14 mouse cellular contexts compared by ENCODE assay signal in genomic region chr10:37637001-37637562, GRCm38 (mm10).
DNase-seq lines count a peak whose midpoint lies in the region; ATAC-seq and TF ChIP-seq lines count a peak whose summit lies in the region.
"Had no signal": no experiment of that assay in that cellular context is flagged by ENCODE, and none has a peak within 500 bp of the region (broad histone marks: within the 10 kb centered on the region; RNA-seq: fewer than 3 reads in every experiment).

No protein-coding gene starts in this region.

- no peaks in the 10 kb centered on the region for H3K9me3 ChIP-seq in forebrain, embryonic 10.5 days
- no peaks in the 10 kb centered on the region for H3K9me3 ChIP-seq in forebrain, postnatal 0 days (ENCODE audit: low read length)
- H3K9me3 ChIP-seq in kidney, embryonic 15.5 days (replicated peaks) = no peaks in the 10 kb centered on the region

- H3K27ac ChIP-seq in forebrain, embryonic 10.5 days = peak overlapping the region; percentile 27
- H3K27ac ChIP-seq in forebrain, postnatal 0 days (ENCODE audit: low read depth, low read length) = no peak overlapping the region
- H3K27ac ChIP-seq in kidney, embryonic 15.5 days = no peak overlapping the region

- no peaks in the 10 kb centered on the region for H3K36me3 ChIP-seq in forebrain, embryonic 10.5 days (replicated peaks)
- no peaks in the 10 kb centered on the region for H3K36me3 ChIP-seq in forebrain, postnatal 0 days (ENCODE audit: insufficient read depth)
- H3K36me3 ChIP-seq in kidney, embryonic 15.5 days = no peaks in the 10 kb centered on the region

- no peak overlapping the region for H3K4me3 ChIP-seq in forebrain, embryonic 10.5 days
- no peak overlapping the region for H3K4me3 ChIP-seq in forebrain, postnatal 0 days (ENCODE audit: low read depth, low read length)
- no peak overlapping the region for H3K4me3 ChIP-seq in kidney, embryonic 15.5 days (replicated peaks)

- no peak for TF ChIP-seq CTCF in forebrain, postnatal 0 days (IDR thresholded peaks at IDR 0.05; ENCODE audit: low read depth)

- no peak overlapping the region for H3K4me2 ChIP-seq in forebrain, postnatal 0 days (ENCODE audit: low read depth)
- no peak overlapping the region for H3K4me2 ChIP-seq in kidney, embryonic 15.5 days

- H3K4me1 ChIP-seq in forebrain, embryonic 10.5 days = no peaks in the 10 kb centered on the region; the same call in 1 of the 2 replicates
- H3K4me1 ChIP-seq in forebrain, postnatal 0 days (ENCODE audit: insufficient read depth) = no peaks in the 10 kb centered on the region; the same call in 1 of the 2 replicates
- H3K4me1 ChIP-seq in kidney, embryonic 15.5 days = peaks cover 8% of the 10 kb centered on the region

- no peaks in the 10 kb centered on the region for H3K27me3 ChIP-seq in forebrain, embryonic 10.5 days (ENCODE audit: poor library complexity, severe bottlenecking)
- H3K27me3 ChIP-seq in forebrain, postnatal 0 days (ENCODE audit: insufficient read depth, low read length) = no peaks in the 10 kb centered on the region
- no peaks in the 10 kb centered on the region for H3K27me3 ChIP-seq in kidney, embryonic 15.5 days
- H3K27me3 ChIP-seq: Patski had no signal

- 59% methylated on average over 7 of the region's 7 CpGs for WGBS in forebrain, embryonic 10.5 days
- 70% methylated on average over 7 of the region's 7 CpGs for WGBS in forebrain, postnatal 0 days
- WGBS in kidney, embryonic 15.5 days = 34% methylated on average over 7 of the region's 7 CpGs

- no peak overlapping the region for H3K9ac ChIP-seq in forebrain, postnatal 0 days
- no peak overlapping the region for H3K9ac ChIP-seq in kidney, embryonic 15.5 days

- DNase-seq in forebrain, embryonic 10.5 days (ENCODE audit: extremely low spot score, low spot score) = peak; percentile 31
- DNase-seq in forebrain, postnatal 0 days = no peak
- DNase-seq in 3T3-L1 (ENCODE audit: low read depth, low spot score) = peak; percentile 22
- DNase-seq in embryo, embryonic 11.5 days (ENCODE audit: low read depth, low spot score) = peak; percentile 40
- no peak for DNase-seq in urinary bladder, postnatal 25 days (ENCODE audit: low spot score)
- DNase-seq in frontal cortex, postnatal 25 days (ENCODE audit: low spot score in 2 of 2) = no peak
- DNase-seq in thymus, postnatal 0 days (ENCODE audit: low spot score) = no peak
- DNase-seq: adrenal gland, postnatal 25 days; spleen, adult 18-20 months had no signal

- no peak for ATAC-seq in forebrain, postnatal 0 days
- peak; percentile 58; the same call in 1 of the 2 replicates for ATAC-seq in kidney, embryonic 15.5 days (replicated peaks; ENCODE audit: low FRiP score)
- ATAC-seq: inflammation-experienced regulatory T-cells, adult 6 months; lung, postnatal 0 days; midbrain, embryonic 16.5 days; Patski had no signal

Comparison
In these comparisons a context has a peak if more than half of its experiments do, and no peak if none do; other contexts are left out.
1. DNase-seq: peak in forebrain, embryonic 10.5 days (single experiment), 3T3-L1 (single experiment) and embryo, embryonic 11.5 days (single experiment); none in forebrain, postnatal 0 days (single experiment), urinary bladder, postnatal 25 days (single experiment), frontal cortex, postnatal 25 days (0 of 2) and thymus, postnatal 0 days (single experiment).